Mouse (Mus musculus) stomach, postnatal 0 days (tissue): ENCODE data around the gene Dda1.
"Not testable (repeated sequence)": the region's sequence is repeated elsewhere in the genome, so short reads cannot be mapped to it uniquely, and the experiment has no call there.

ENCODE experiments used
- CTCF ChIP-seq: IDR thresholded peaks from 2 replicates; pipeline ENCODE4 v1.5.1; 2016; ENCODE audit warnings: antibody characterized with exemption, low read depth, mild to moderate bottlenecking, moderate library complexity
- EP300 ChIP-seq: optimal IDR thresholded peaks from 2 replicates; pipeline ENCODE3; 2016; ENCODE audit warnings: antibody characterized with exemption

GRCm38 (mm10) chr8:71432935-71433334 lies 36.1 kb upstream of the Dda1 start:
- TF ChIP-seq CTCF, EP300: not testable (repeated sequence)
